ENCODE assay signal across 8 mouse cellular contexts in the genomic region with DNA sequence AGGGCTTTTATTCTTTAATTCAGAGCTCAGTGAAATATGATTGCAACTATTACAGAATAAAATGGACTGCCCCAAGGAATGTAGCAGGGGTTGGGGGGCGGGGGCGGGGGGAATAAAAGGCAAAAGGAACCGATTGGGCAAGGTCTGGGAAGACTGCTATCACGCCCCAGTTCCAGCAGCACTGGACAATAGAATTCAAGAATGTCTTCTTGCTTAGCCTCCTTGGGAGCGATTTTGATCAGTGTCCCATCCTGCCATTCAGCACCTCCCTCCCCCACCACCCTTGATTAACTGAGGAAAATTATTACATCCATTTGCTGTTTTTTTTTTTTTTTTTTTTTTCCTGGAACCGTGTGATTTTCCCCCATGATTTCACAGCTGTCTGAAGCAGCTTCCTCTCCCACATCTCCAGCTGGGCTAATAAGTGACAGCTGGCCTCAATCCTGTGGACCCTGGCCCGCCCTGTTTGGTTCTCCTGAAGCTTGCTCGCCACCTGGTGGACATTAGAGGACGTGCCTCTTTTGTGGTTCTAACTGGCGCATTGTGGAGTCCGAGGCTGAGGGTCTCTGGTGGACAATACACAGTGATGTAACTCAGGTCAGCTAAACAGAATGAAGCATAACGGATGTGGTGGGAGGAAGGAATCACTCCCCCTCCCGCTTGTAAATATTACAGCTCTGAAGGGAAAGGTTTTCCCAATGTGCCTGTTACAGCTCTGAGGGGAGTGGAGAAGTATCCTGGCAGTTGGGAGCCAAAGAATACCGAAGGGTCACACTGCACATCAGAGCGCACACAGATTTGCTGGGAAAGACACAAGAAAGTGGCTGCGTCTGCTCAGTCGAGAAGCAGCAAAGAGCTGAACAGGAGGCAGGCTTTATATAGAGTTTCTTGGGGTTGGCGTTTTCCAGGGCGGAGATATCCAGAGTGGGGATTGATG. TPM values are rescaled to one million over a fixed set of nuclear protein-coding genes. Genes with fewer than 3 reads are reported as not detected.
DNase-seq lines count a peak whose midpoint lies in the region; ATAC-seq and TF ChIP-seq lines count a peak whose summit lies in the region.

No protein-coding gene starts in this region.

- peak; percentile 15 to 49 for DNase-seq in spleen, adult 18-20 months
- no peak for DNase-seq in spleen, adult 12 weeks (ENCODE audit: low spot score)
- DNase-seq in liver, embryonic 11.5 days (ENCODE audit: low spot score): peak; percentile 75
- peak; percentile 1 to 31 for DNase-seq in natural killer cell, adult 2 months (ENCODE audit: low spot score in 2 of 2)

- no peaks in the 10 kb centered on the region for H3K36me3 ChIP-seq in heart, embryonic 12.5 days
- H3K36me3 ChIP-seq in kidney, embryonic 16.5 days (ENCODE audit: insufficient read depth, low read length): no peaks in the 10 kb centered on the region
- no peaks in the 10 kb centered on the region; the same call in 1 of the 2 replicates for H3K36me3 ChIP-seq in liver, embryonic 11.5 days (ENCODE audit: control insufficient read depth, insufficient read depth, low read length)
- no peaks in the 10 kb centered on the region for H3K36me3 ChIP-seq in stomach, embryonic 16.5 days (ENCODE audit: control insufficient read depth, insufficient read depth, low read length)

- H3K4me3 ChIP-seq in embryonic fibroblast, embryonic 13.5 days (ENCODE audit: insufficient read depth, low read length): no peak overlapping the region
- no peak overlapping the region for H3K4me3 ChIP-seq in heart, embryonic 12.5 days
- H3K4me3 ChIP-seq in kidney, embryonic 16.5 days (ENCODE audit: low read length): no peak overlapping the region
- no peak overlapping the region for H3K4me3 ChIP-seq in liver, embryonic 11.5 days (ENCODE audit: low read depth, low read length)
- H3K4me3 ChIP-seq in stomach, embryonic 16.5 days (replicated peaks; ENCODE audit: low read length): no peak overlapping the region

- H3K27ac ChIP-seq in embryonic fibroblast, embryonic 13.5 days (ENCODE audit: insufficient read depth, low read length): no peak overlapping the region
- no peak overlapping the region for H3K27ac ChIP-seq in heart, embryonic 12.5 days (ENCODE audit: poor library complexity, severe bottlenecking)
- no peak overlapping the region for H3K27ac ChIP-seq in kidney, embryonic 16.5 days (ENCODE audit: low read length)
- no peak overlapping the region for H3K27ac ChIP-seq in liver, embryonic 11.5 days (ENCODE audit: low read depth, low read length)
- H3K27ac ChIP-seq in stomach, embryonic 16.5 days (ENCODE audit: low read length): no peak overlapping the region

- H3K4me1 ChIP-seq in embryonic fibroblast, embryonic 13.5 days (ENCODE audit: control insufficient read depth, insufficient read depth, low read length): no peaks in the 10 kb centered on the region; the same call in 1 of the 2 replicates
- H3K4me1 ChIP-seq in heart, embryonic 12.5 days (replicated peaks): peaks cover 5% of the 10 kb centered on the region; the same call in 1 of the 2 replicates
- H3K4me1 ChIP-seq in kidney, embryonic 16.5 days (ENCODE audit: insufficient read depth, low read length): peaks cover 23% of the 10 kb centered on the region
- no peaks in the 10 kb centered on the region for H3K4me1 ChIP-seq in liver, embryonic 11.5 days (replicated peaks; ENCODE audit: control insufficient read depth, insufficient read depth, low read length)
- H3K4me1 ChIP-seq in stomach, embryonic 16.5 days (ENCODE audit: control insufficient read depth, insufficient read depth, low read length): no peaks in the 10 kb centered on the region

- H3K9ac ChIP-seq in heart, embryonic 12.5 days: no peak overlapping the region
- H3K9ac ChIP-seq in kidney, embryonic 16.5 days (replicated peaks; ENCODE audit: low read length): no peak overlapping the region; the same call in 1 of the 2 replicates
- H3K9ac ChIP-seq in liver, embryonic 11.5 days (ENCODE audit: low read depth, low read length): no peak overlapping the region
- H3K9ac ChIP-seq in stomach, embryonic 16.5 days (ENCODE audit: low read length): 0 out of 2 replicates have a peak overlapping the region, but pooled peaks have one; percentile 21

- no peak for TF ChIP-seq POLR2A in embryonic fibroblast, embryonic 13.5 days (IDR thresholded peaks at IDR 0.05; ENCODE audit: low read depth, low read length)

- H3K9me3 ChIP-seq in heart, embryonic 12.5 days (replicated peaks): no peaks in the 10 kb centered on the region
- H3K9me3 ChIP-seq in kidney, embryonic 16.5 days (ENCODE audit: low read length): no peaks in the 10 kb centered on the region
- H3K9me3 ChIP-seq in liver, embryonic 11.5 days (ENCODE audit: control insufficient read depth, low read length): no peaks in the 10 kb centered on the region
- no peaks in the 10 kb centered on the region for H3K9me3 ChIP-seq in stomach, embryonic 16.5 days (replicated peaks; ENCODE audit: control insufficient read depth, low read length)

- no peaks in the 10 kb centered on the region for H3K27me3 ChIP-seq in heart, embryonic 12.5 days (replicated peaks)
- H3K27me3 ChIP-seq in kidney, embryonic 16.5 days (ENCODE audit: insufficient read depth, low read length): no peaks in the 10 kb centered on the region
- no peaks in the 10 kb centered on the region for H3K27me3 ChIP-seq in liver, embryonic 11.5 days (replicated peaks; ENCODE audit: control insufficient read depth, insufficient read depth, low read length)
- H3K27me3 ChIP-seq in stomach, embryonic 16.5 days (ENCODE audit: control insufficient read depth, insufficient read depth, low read length): no peaks in the 10 kb centered on the region

- peak; percentile 94 for TF ChIP-seq CTCF in embryonic fibroblast, embryonic 13.5 days (IDR thresholded peaks at IDR 0.05; ENCODE audit: borderline replicate concordance, insufficient read depth, low read length)

- H3K4me2 ChIP-seq in heart, embryonic 12.5 days: 0 out of 2 replicates have a peak overlapping the region, but pooled peaks have one; percentile 9
- peak overlapping the region; percentile 14; the same call in 1 of the 2 replicates for H3K4me2 ChIP-seq in kidney, embryonic 16.5 days (replicated peaks; ENCODE audit: low read depth, low read length)
- H3K4me2 ChIP-seq in liver, embryonic 11.5 days: no peak overlapping the region
- H3K4me2 ChIP-seq in stomach, embryonic 16.5 days (ENCODE audit: low read depth, low read length): 0 out of 2 replicates have a peak overlapping the region, but pooled peaks have one; percentile 16

- ATAC-seq in heart, embryonic 12.5 days (ENCODE audit: insufficient number of reproducible peaks, low FRiP score): peak; percentile 83
- peak; percentile 95 for ATAC-seq in kidney, embryonic 16.5 days (ENCODE audit: low FRiP score, low TSS enrichment)
- peak; percentile 63 for ATAC-seq in liver, embryonic 11.5 days (replicated peaks; ENCODE audit: low FRiP score)
- peak; percentile 80; the same call in 1 of the 2 replicates for ATAC-seq in stomach, embryonic 16.5 days (ENCODE audit: insufficient read depth, low FRiP score)

- 34% methylated on average over 19 of the region's 19 CpGs for WGBS in heart, embryonic 12.5 days
- WGBS in kidney, embryonic 16.5 days: 23% methylated on average over 19 of the region's 19 CpGs
- WGBS in liver, embryonic 11.5 days: 38% methylated on average over 19 of the region's 19 CpGs
- WGBS in stomach, embryonic 16.5 days: 32% methylated on average over 19 of the region's 19 CpGs

RNA-seq across cellular contexts. Expression of gene Mep1a, which starts 42.1 kb away (rescaled TPM):
- polyA plus RNA-seq in embryonic fibroblast, embryonic 13.5 days (2011; ENCODE audit: insufficient read length, low read depth, missing spikeins): not detected in 2 replicates
- not detected in 2 replicates for polyA plus RNA-seq in heart, embryonic 12.5 days (2016; fragmentation: Nextera tagmentation; extraction: Ambion mirVana)
- polyA plus RNA-seq in kidney, embryonic 16.5 days (2015; fragmentation: Nextera tagmentation; extraction: Ambion mirVana): 63.4 and 71.3 TPM in 2 replicates
- polyA plus RNA-seq in liver, embryonic 11.5 days (2014; fragmentation: Nextera tagmentation; extraction: Ambion mirVana): not detected in 2 replicates
- polyA plus RNA-seq in stomach, embryonic 16.5 days (2015; fragmentation: Nextera tagmentation; extraction: Ambion mirVana): 2.8 and 3.3 TPM in 2 replicates

Comparison
In these comparisons a context has a peak if more than half of its experiments do, and no peak if none do; other contexts are left out.
1. RNA of gene Mep1a, which starts 42.1 kb away (polyA plus RNA-seq): 63.4 to 71.3 TPM in kidney, embryonic 16.5 days; 2.8 to 3.3 TPM in stomach, embryonic 16.5 days, not detected in embryonic fibroblast, embryonic 13.5 days, not detected in heart, embryonic 12.5 days and not detected in liver, embryonic 11.5 days; every median in the first group is over 10 times any median in the second.
2. Peak in every context shown above with its lines, with median percentiles within 50 percentile points of each other: ATAC-seq.